Mouse (Mus musculus) hematopoietic stem cell, adult 5-6 weeks (primary cell): ENCODE measurements at regions not wholly inside any gene's neighbourhood (a gene's known extent, or its start where the extent isn't known, plus 50 kb on each side); places are given as distances from the start of the nearest gene placed in this dataset.

Source experiments
- ATAC-seq, 2 experiments: fragments of 125-278 bp in 1 of 2; replicated peaks in 1 of 2; 2 replicates each; pipeline ENCODE4 v1.8.0; 2016 to 2017; ENCODE audit warnings: inconsistent platforms in 2 of 2, mild to moderate bottlenecking in 2 of 2, moderate number of reproducible peaks in 2 of 2, low read depth in 1 of 2, moderate TSS enrichment in 1 of 2; ENCODE audit not compliant: low FRiP score in 2 of 2, poor library complexity in 2 of 2, severe bottlenecking in 2 of 2, insufficient read depth in 1 of 2, low TSS enrichment in 1 of 2

DNA sequence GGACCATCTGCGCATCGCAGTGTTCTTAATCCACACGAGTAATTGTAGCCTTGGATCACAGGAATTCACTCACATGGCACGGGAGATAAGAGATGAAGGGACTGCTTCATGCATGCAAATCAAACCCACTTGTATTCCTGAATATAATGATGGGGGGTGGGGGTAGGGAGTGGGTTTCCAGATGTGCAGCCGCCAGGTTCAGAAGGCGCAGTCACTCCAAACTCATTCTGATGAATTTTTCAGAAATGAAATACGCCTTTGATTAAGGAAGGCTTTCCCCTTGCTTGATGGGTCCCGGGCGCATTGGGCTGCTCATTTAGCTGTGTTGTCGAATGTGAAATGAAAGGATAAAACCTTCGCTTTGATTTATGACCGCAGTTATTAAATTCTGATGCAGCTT lies 170.7 kb downstream of the Ackr3 start:
- ATAC-seq, result no peak

GRCm38 (mm10) chr1:90380034-90380705 lies 176.4 kb downstream of the Ackr3 start:
- ATAC-seq, result no peak

GRCm38 (mm10) chr1:90382941-90383470 lies 179.2 kb downstream of the Ackr3 start:
- no peak for ATAC-seq

DNA sequence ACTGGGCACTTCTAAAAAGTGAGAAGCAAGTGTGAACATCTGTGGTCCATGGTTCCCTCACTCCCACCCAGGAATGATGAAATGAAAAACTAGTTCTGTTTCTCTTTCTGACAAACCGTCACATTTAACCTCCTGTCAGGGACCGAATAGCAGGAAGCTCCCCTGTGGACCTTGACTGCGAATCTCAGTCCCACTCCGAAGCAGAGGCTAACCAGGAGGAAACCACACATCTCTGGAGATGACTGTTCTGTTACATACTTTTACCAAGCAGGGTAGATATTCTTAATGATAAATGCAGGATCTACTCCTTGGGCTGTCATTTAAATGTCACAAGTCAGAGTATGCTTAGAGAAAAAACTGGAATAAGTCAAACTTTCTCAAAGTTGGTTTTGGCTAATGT lies 181.2 kb downstream of the Ackr3 start:
- peak in 1 of 2 experiments; percentile 17; a peak in 1 of 4 replicates for ATAC-seq

- no peak for ATAC-seq
Measured at GRCm38 (mm10) chr1:90386792-90387191, 183.0 kb downstream of the Ackr3 start.

GRCm38 (mm10) chr1:90390422-90390821 lies 186.6 kb downstream of the Ackr3 start:
- no peak for ATAC-seq

DNA sequence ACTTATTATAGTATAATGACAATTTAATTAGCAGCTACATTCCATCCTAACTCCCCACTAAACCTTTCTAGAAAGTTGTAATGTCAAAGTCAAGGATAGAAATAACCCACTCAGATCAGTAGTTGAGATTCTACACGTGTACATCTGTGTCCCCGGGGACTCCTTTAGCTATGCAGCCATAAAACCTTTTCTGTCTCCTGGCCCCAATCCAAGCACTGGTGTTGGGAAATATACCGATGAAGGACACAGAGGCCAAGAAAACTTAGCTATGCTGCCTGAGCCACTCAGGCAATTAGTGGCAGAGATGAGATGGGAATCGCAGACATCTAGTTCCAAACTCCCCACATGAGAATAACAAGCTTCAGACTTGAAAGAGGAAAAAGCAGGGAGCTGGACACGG lies 190.1 kb downstream of the Ackr3 start:
- no peak for ATAC-seq

- ATAC-seq, result no peak
Measured at GRCm38 (mm10) chr1:90395331-90396016, 191.7 kb downstream of the Ackr3 start.

DNA sequence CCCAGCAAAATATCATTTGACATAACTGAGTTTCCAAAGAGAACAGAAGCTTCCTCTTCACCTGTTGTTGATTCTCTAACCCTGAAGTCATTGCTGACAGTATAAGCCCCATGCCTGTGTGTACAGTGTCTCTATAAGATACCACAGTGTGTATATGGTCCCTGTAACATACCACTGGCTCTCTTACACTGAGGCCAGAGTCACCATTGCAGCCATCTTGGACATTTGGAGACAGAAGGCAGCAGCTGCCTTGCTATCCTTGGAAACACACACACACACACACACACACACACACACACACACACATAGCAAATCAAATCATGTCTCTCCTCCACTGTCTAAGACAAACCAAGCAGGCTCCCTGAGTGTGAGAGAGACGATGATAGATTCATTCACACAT lies 192.9 kb downstream of the Ackr3 start:
- no peak for ATAC-seq

- no peak for ATAC-seq
Measured at GRCm38 (mm10) chr1:90397355-90397754, 193.6 kb downstream of the Ackr3 start.

DNA sequence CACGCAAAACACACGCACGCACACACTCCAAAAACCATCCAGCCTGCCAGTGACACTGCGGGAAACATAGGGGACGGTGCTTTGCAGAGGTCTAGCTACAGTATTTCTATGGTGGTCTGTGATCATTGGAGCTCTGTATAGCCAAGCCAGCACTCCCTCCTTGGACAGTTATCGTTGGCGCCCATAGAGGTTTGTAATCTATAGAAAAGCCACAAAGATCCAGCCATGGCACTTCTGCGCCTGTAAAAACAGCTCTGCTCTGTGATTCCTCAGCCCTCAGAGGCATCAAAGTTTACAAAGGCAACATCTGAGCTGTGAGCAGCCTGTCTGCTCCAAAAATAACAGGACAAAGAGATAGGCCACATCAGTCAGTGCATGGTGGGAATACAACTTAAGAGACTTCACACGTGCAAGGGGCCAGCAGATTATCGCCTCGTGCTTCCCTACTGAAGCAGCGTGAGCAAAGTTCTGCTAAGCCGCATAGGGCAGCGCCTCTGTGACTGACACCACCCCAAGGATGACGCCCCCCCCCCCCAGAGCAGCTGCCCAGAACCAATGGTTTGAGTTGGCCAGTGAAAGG lies 194.7 kb downstream of the Ackr3 start:
- ATAC-seq, result no peak

- ATAC-seq, result no peak
Measured at GRCm38 (mm10) chr1:90403057-90403456, 199.3 kb downstream of the Ackr3 start.

DNA sequence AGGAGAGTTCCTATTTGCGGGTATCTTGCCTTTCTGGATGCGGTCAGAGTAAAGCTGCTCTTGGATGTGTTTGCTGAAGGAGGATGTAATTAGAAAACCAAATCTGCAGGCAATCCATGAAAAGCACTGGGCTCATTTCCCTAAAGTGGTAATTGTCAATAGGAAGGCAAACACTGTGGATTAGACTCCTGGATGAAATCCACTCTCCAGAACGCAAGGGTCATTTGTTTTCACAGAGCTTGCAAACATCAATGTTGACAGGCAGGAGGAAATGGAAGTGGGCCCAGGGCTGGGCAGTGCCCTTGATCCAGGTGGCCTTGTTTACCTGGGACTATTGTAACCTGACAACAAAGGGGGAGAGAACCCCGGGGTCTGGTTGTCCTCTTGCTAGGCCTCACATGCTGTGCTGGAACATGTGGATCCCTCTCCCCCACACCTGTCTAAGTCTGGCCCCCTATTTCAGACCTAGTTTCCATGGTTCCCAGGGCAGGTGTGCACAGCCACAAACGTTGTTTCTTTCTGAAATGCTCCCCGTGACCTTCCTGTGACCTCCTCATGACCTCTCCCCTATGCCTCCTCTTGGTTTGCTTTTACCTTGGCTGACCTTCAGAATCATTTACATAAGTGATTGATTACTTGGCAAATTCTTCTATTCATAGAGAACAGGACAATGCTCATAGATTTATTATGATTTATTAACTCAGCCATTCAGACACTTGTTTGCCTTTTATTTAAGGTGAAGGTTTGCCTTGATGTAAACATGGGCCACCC lies 197.9 kb upstream of the Cops8 start:
- ATAC-seq, result no peak

GRCm38 (mm10) chr1:90406663-90407062 lies 196.1 kb upstream of the Cops8 start:
- ATAC-seq, result no peak

- no peak for ATAC-seq
Measured at GRCm38 (mm10) chr1:90408504-90409215, 194.1 kb upstream of the Cops8 start.

- no peak for ATAC-seq
Measured at GRCm38 (mm10) chr1:90409236-90409635, 193.5 kb upstream of the Cops8 start.

DNA sequence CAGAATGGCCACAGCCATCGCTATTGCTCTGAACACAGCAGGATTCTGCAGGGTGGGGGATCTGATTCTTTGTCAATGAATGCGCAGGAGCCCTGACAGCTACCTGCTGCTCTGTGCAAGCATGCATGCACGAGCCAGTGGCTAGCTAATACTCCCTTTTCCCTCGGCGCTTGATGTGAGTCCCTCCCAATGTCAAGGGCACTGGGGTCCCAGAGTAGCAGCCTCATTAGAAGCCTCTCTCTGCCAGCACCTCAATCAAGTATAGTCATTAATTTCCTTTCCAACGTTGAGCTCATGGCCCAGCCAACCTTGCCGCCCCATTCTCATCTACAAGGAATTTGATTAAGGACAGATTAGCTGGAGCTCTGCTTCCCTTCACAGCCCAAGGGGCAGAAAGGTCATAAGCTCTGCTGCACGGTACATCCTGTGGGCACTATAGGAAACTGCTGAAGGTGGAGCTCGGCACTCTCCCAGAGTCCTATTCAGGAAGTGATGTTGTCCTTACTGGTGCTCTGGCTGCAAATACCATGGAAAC lies 190.2 kb upstream of the Cops8 start:
- no peak for ATAC-seq
